Mouse (Mus musculus) lung, postnatal 0 days (tissue): ENCODE results near the gene Sod3.

Source experiments
- CTCF ChIP-seq: IDR thresholded peaks from 2 replicates; pipeline ENCODE4 v1.5.1; 2016; ENCODE audit warnings: antibody characterized with exemption, mild to moderate bottlenecking
- EP300 ChIP-seq: IDR thresholded peaks from 2 replicates; pipeline ENCODE4 v1.6.1; 2016; ENCODE audit warnings: antibody characterized with exemption, mild to moderate bottlenecking, control low read depth

GRCm38 (mm10) chr5:52316926-52317325 lies 46.7 kb upstream of the Sod3 start:
- no peak for TF ChIP-seq CTCF
- TF ChIP-seq EP300, result no peak
